Mouse (Mus musculus) hindbrain, embryonic 11.5 days (tissue): ENCODE data around the gene Opcml. TPM values are rescaled to one million over a fixed set of nuclear protein-coding genes. Genes with fewer than 3 reads are reported as not detected.

Experiments
- ATAC-seq: fragments of 200-750 bp; cut with Nextera tagmentation; 2 replicates; pipeline ENCODE4 v1.8.0; 2017; ENCODE audit warnings: mild to moderate bottlenecking, moderate TSS enrichment, moderate library complexity; ENCODE audit not compliant: low FRiP score
- DNase-seq: peaks from one replicate; pipeline ENCODE4 v3.0.0-alpha.2; 2015; ENCODE audit warnings: low spot score
- H3K27ac ChIP-seq: fragments of 300-500 bp; sonication (generic); 2 replicates; pipeline ENCODE4 v1.5.1; 2014; ENCODE audit warnings: mild to moderate bottlenecking, low read depth, low read length
- H3K27me3 ChIP-seq: fragments of 300-500 bp; sonication (generic); 2 replicates; pipeline ENCODE4 v1.6.1; 2014; ENCODE audit warnings: mild to moderate bottlenecking, low read length, moderate library complexity, mixed read lengths; ENCODE audit not compliant: control insufficient read depth, insufficient read depth
- H3K36me3 ChIP-seq: fragments of 300-500 bp; sonication (generic); 2 replicates; pipeline ENCODE4 v1.6.1; 2014; ENCODE audit warnings: mild to moderate bottlenecking, low read length, moderate library complexity, mixed read lengths; ENCODE audit not compliant: control insufficient read depth, insufficient read depth
- H3K4me1 ChIP-seq: fragments of 300-500 bp; sonication (generic); replicated peaks from 2 replicates; pipeline ENCODE4 v1.6.1; 2014; ENCODE audit warnings: low read length, mixed read lengths; ENCODE audit not compliant: control insufficient read depth, insufficient read depth
- H3K4me2 ChIP-seq: fragments of 300-500 bp; sonication (generic); replicated peaks from 2 replicates; pipeline ENCODE4 v1.6.1; 2014; ENCODE audit warnings: mild to moderate bottlenecking, low read depth, low read length
- H3K4me3 ChIP-seq: fragments of 300-500 bp; sonication (generic); 2 replicates; pipeline ENCODE4 v1.5.1; 2014; ENCODE audit warnings: low read depth, low read length
- H3K9ac ChIP-seq: fragments of 300-500 bp; sonication (generic); 2 replicates; pipeline ENCODE4 v1.6.1; 2014; ENCODE audit warnings: low read depth, low read length
- H3K9me3 ChIP-seq: fragments of 300-500 bp; sonication (generic); 2 replicates; pipeline ENCODE4 v1.6.1; 2016; ENCODE audit warnings: low read length; ENCODE audit not compliant: control insufficient read depth
- WGBS: fragments of 180-500 bp; shearing (Covaris S2); extraction: QIAGEN DNeasy Blood & Tissue Kit; methylation state at CpG from one replicate; pipeline ENCODE4 v1.1.7; 2014; 5-methylcytosine and 5-hydroxymethylcytosine counted together
- polyA plus RNA-seq: library from polyadenylated mRNA; unstranded; fragments of >200 nt; fragmentation: Nextera tagmentation; extraction: Ambion mirVana; gene quantifications from 2 replicates; pipeline ENCODE4 v1.2.1, GENCODE M21; 2014

The Opcml gene
- polyA plus RNA-seq, 1 experiment from 2014 or later = 5.7 TPM

DNA sequence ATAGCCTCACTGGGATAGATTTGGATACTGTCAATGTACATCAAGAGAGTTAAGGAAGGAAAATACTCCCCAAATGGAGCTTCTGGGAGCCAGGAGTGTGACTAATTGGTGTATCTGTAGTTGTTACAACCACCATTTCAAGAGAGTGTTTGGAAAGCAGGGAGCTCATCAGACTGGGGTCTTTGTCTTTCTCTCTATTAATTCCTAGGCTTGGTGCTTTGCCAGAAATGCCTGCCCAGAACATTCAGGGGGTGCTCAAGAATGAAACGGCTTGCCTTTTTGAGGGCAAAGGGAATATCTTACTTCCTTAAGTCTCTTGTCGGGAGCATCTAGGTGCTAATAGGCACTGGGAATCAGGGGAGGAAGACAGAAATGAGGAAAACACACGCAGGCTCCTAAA is 416.9 kb downstream of the Opcml start:
- H3K9me3 ChIP-seq = no peaks in the 10 kb centered on the region
- no peak overlapping the region for H3K27ac ChIP-seq
- ATAC-seq (no peak), DNase-seq (no peak)
- no peak overlapping the region for H3K4me3 ChIP-seq
- H3K4me1 ChIP-seq = no peaks in the 10 kb centered on the region
- WGBS = 83% methylated on average over 3 of the region's 3 CpGs
- H3K4me2 ChIP-seq = no peak overlapping the region
- H3K9ac ChIP-seq = no peak overlapping the region
- no peaks in the 10 kb centered on the region for H3K27me3 ChIP-seq
- no peaks in the 10 kb centered on the region for H3K36me3 ChIP-seq

GRCm38 (mm10) chr9:28208696-28209095 is 418.1 kb downstream of the Opcml start:
- H3K4me3 ChIP-seq = no peak overlapping the region
- no peak for ATAC-seq
- H3K36me3 ChIP-seq = no peaks in the 10 kb centered on the region
- no peaks in the 10 kb centered on the region for H3K9me3 ChIP-seq
- H3K27me3 ChIP-seq = no peaks in the 10 kb centered on the region
- WGBS = 86% methylated on average over 1 of the region's 1 CpGs
- H3K27ac ChIP-seq = no peak overlapping the region
- no peak overlapping the region for H3K4me2 ChIP-seq
- no peaks in the 10 kb centered on the region for H3K4me1 ChIP-seq
- no peak overlapping the region for H3K9ac ChIP-seq
- DNase-seq = no peak

DNA sequence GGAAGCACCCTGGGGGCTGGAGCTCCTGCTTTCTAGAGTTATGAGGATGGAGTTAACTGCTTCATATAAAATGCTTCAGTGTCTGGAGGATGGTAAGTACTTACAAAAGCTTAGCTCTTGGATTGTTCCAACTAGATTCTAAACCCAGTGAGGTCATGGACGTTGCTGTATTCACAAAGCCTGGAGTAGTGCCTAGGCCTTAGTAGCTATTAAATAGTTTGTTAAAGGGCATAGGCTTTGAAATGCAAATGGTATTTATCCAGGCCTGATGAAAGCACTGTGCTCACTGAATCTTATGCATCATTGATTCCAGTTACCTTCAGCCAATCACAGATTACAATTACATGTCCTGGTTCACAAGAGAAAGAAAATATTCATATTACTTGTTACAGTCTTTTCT is 421.3 kb downstream of the Opcml start:
- 24% methylated on average over 1 of the region's 1 CpGs for WGBS
- Histone ChIP-seq H3K27me3 (no peaks in the 10 kb centered on the region), H3K9me3 (no peaks in the 10 kb centered on the region), H3K4me1 (no peaks in the 10 kb centered on the region), H3K4me2 (no peak overlapping the region), H3K4me3 (no peak overlapping the region), H3K9ac (no peak overlapping the region), H3K27ac (no peak overlapping the region), H3K36me3 (no peaks in the 10 kb centered on the region)
- DNase-seq (no peak), ATAC-seq (no peak)

GRCm38 (mm10) chr9:28213893-28214292 is 423.3 kb downstream of the Opcml start:
- H3K27ac ChIP-seq = no peak overlapping the region
- no peak overlapping the region for H3K4me3 ChIP-seq
- H3K4me2 ChIP-seq = no peak overlapping the region
- 85% methylated on average over 4 of the region's 4 CpGs for WGBS
- DNase-seq (no peak), ATAC-seq (no peak)
- H3K9me3 ChIP-seq = no peaks in the 10 kb centered on the region
- H3K9ac ChIP-seq = no peak overlapping the region
- H3K4me1 ChIP-seq = no peaks in the 10 kb centered on the region
- no peaks in the 10 kb centered on the region for H3K36me3 ChIP-seq
- no peaks in the 10 kb centered on the region for H3K27me3 ChIP-seq

- Histone ChIP-seq H3K4me3 (no peak overlapping the region), H3K4me2 (no peak overlapping the region), H3K36me3 (no peaks in the 10 kb centered on the region), H3K27me3 (no peaks in the 10 kb centered on the region), H3K27ac (no peak overlapping the region), H3K4me1 (no peaks in the 10 kb centered on the region), H3K9me3 (no peaks in the 10 kb centered on the region), H3K9ac (no peak overlapping the region)
- DNase-seq (no peak), ATAC-seq (no peak)
- WGBS = 73% methylated on average over 2 of the region's 2 CpGs
Observed at GRCm38 (mm10) chr9:28218026-28218646, 427.6 kb downstream of the Opcml start.

- ATAC-seq (no peak), DNase-seq (no peak)
- 81% methylated on average over 2 of the region's 2 CpGs for WGBS
- Histone ChIP-seq H3K36me3 (no peaks in the 10 kb centered on the region), H3K9me3 (no peaks in the 10 kb centered on the region), H3K4me1 (no peaks in the 10 kb centered on the region), H3K27ac (no peak overlapping the region), H3K4me3 (no peak overlapping the region), H3K27me3 (no peaks in the 10 kb centered on the region), H3K4me2 (no peak overlapping the region), H3K9ac (no peak overlapping the region)
Observed at GRCm38 (mm10) chr9:28222726-28223125, 432.2 kb downstream of the Opcml start.

DNA sequence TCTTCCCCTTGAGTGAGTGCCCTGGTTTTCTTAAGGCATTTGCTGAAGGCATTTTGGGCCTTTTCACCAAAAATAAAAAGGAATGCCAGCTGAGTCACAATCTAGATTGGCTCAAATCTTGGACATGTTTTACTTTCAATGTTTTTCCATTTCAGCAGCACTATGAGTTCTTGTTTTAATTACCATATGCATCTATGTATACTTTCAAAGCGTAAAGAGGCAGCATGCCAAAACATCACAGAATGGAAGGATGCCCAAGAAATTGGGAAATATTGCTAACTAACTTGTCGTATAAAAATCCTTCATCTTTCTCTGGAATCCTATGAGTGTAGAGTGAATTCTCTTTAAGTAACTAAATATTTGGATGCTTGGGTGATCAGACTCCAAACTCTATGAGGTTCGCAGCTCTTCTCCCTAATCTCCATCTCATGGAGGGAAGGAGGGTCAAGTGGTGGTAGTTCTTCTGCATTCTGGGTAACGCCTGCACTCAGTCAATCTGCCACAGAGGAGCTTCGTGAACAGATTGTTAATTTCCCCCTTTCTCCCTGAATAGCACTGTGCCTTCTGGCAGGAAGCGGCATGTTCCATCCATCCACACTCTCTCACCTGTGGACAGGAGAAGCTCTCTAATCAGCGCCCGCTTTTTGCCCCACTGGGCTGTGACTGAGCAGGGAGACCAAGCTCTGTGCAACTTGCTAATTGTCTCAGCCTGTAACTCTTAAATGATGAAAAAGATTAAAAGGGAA is 435.4 kb downstream of the Opcml start:
- no peak overlapping the region for H3K9ac ChIP-seq
- no peaks in the 10 kb centered on the region for H3K9me3 ChIP-seq
- no peak overlapping the region for H3K4me3 ChIP-seq
- no peak overlapping the region for H3K4me2 ChIP-seq
- no peaks in the 10 kb centered on the region for H3K27me3 ChIP-seq
- WGBS = 88% methylated on average over 8 of the region's 8 CpGs
- no peaks in the 10 kb centered on the region for H3K4me1 ChIP-seq
- H3K36me3 ChIP-seq = no peaks in the 10 kb centered on the region
- ATAC-seq = no peak
- no peak overlapping the region for H3K27ac ChIP-seq
- DNase-seq = no peak

- no peak overlapping the region for H3K4me3 ChIP-seq
- 88% methylated on average over 5 of the region's 5 CpGs for WGBS
- ATAC-seq = no peak
Observed at GRCm38 (mm10) chr9:28226570-28226951, 436.0 kb downstream of the Opcml start.

GRCm38 (mm10) chr9:28238450-28238849 is 447.9 kb downstream of the Opcml start:
- Histone ChIP-seq H3K4me1 (no peaks in the 10 kb centered on the region), H3K9ac (no peak overlapping the region), H3K27ac (no peak overlapping the region), H3K9me3 (no peaks in the 10 kb centered on the region), H3K27me3 (no peaks in the 10 kb centered on the region), H3K4me2 (no peak overlapping the region), H3K4me3 (no peak overlapping the region), H3K36me3 (no peaks in the 10 kb centered on the region)
- DNase-seq (no peak), ATAC-seq (no peak)
- 91% methylated on average over 9 of the region's 9 CpGs for WGBS

More at GRCm38 (mm10) chr9:28226570-28226951, 436.0 kb downstream of the Opcml start:
- H3K9ac ChIP-seq = no peak overlapping the region
- no peak overlapping the region for H3K4me2 ChIP-seq
- H3K27ac ChIP-seq = no peak overlapping the region
- H3K36me3 ChIP-seq = no peaks in the 10 kb centered on the region
- H3K9me3 ChIP-seq = no peaks in the 10 kb centered on the region
- no peaks in the 10 kb centered on the region for H3K4me1 ChIP-seq
- no peak for DNase-seq
- no peaks in the 10 kb centered on the region for H3K27me3 ChIP-seq
